Mouse (Mus musculus): ENCODE results near the gene Grk3. TPM values are rescaled to one million over a fixed set of nuclear protein-coding genes. Genes with fewer than 3 reads are reported as not detected.

Grk3 gene
- total and polyA plus RNA-seq, 2 experiments from 2014 or later, result 12.3 to 33.8 TPM

DNA sequence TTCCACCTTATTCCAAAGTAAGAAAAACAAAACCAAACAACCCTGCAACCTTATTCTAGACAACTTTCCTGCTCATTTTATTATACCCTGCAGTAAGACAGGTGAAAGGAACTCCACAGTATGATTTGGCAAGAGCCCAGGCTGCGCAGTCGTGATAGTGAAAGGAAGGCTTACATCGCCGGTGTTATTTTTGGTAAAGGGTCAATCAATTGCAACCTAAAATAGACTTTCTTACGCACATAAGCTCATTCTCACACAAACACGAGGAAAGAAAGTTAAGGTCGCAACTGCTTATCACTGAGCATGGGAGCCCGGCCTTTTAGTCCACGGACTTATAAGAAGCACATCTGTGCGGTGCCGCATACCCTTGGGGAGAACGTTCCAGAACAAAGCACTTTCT lies 58.8 kb downstream of the Grk3 start:
- Histone ChIP-seq H3K9me3 (replicated peaks; ENCODE audit: control insufficient read depth, low read length) (no peaks in the 10 kb centered on the region), H3K4me1 (ENCODE audit: control insufficient read depth, insufficient read depth) (peaks cover 20% of the 10 kb centered on the region; the same call in 1 of the 2 replicates), H3K4me2 (ENCODE audit: low read depth, low read length) (peak overlapping the region; percentile 48), H3K27me3 (ENCODE audit: control insufficient read depth, insufficient read depth, low read length) (no peaks in the 10 kb centered on the region), H3K9ac (replicated peaks; ENCODE audit: low read depth, low read length) (0 out of 2 replicates have a peak overlapping the region, but pooled peaks have one; percentile 11), H3K27ac (ENCODE audit: low read depth) (no peak overlapping the region), H3K4me3 (ENCODE audit: low read depth, low read length) (peak overlapping the region; percentile 27), H3K36me3 (replicated peaks; ENCODE audit: control insufficient read depth, insufficient read depth, low read length) (no peaks in the 10 kb centered on the region; the same call in none of the 2 replicates)
- 9% methylated on average over 12 of the region's 12 CpGs for WGBS
- ATAC-seq (ENCODE audit: insufficient read depth, low read depth) (no peak), DNase-seq (ENCODE audit: low spot score) (peak; percentile 40)
- TF ChIP-seq CTCF (IDR thresholded peaks at IDR 0.05; ENCODE audit: low read depth) (no peak), EP300 (IDR thresholded peaks at IDR 0.05; ENCODE audit: low read depth) (no peak)

DNA sequence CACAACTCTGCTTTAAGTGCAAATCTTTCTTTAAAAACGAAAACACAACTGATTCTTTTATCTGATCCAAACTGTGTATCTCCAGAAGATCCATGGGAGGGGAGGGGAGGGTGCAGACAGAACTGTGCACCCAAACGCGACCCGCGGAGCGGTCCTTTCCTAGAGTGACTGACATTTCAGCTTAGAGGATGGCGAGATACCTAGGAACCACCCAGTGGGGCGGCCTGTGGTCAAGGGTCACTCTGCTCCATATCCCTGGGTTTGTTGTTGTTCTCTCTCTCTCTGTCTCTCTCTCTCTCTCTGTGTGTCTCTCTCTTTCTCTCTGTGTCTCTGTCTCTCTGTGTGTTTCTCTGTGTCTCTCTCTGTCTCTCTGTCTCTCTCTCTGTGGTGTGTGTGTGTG lies 59.2 kb downstream of the Grk3 start:
- Histone ChIP-seq H3K9ac (replicated peaks; ENCODE audit: low read depth, low read length) (no peak overlapping the region), H3K27me3 (ENCODE audit: control insufficient read depth, insufficient read depth, low read length) (no peaks in the 10 kb centered on the region), H3K4me3 (ENCODE audit: low read depth, low read length) (0 out of 2 replicates have a peak overlapping the region, but pooled peaks have one; percentile 27), H3K9me3 (replicated peaks; ENCODE audit: control insufficient read depth, low read length) (no peaks in the 10 kb centered on the region), H3K4me2 (ENCODE audit: low read depth, low read length) (peak overlapping the region; percentile 48; the same call in 1 of the 2 replicates), H3K4me1 (ENCODE audit: control insufficient read depth, insufficient read depth) (peaks cover 20% of the 10 kb centered on the region; the same call in 1 of the 2 replicates), H3K27ac (ENCODE audit: low read depth) (no peak overlapping the region), H3K36me3 (replicated peaks; ENCODE audit: control insufficient read depth, insufficient read depth, low read length) (no peaks in the 10 kb centered on the region; the same call in none of the 2 replicates)
- TF ChIP-seq EP300 (IDR thresholded peaks at IDR 0.05; ENCODE audit: low read depth), result no peak
- WGBS, result 81% methylated on average over 8 of the region's 8 CpGs
- DNase-seq (ENCODE audit: low spot score), result no peak
- no peak for ATAC-seq (ENCODE audit: insufficient read depth, low read depth)

DNA sequence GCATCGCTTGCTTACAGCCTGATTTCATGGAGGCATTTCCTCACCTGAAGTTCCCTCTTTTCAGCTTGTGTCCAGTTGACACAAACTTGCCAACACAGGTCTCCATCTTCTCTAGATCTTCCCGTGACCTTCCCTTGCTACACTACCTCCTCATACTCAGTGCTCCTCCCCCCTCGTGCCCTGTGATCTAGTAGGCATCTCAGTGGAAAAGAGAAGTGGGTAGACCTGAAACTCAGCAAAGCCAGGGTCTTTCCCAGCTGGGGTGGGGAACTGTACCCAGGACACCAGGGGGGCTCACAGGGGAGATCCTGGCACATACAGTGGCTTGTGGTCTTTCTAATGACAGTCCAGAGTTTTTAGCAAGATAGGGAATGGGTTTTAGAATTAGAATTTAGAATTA lies 64.7 kb downstream of the Grk3 start:
- H3K27me3 ChIP-seq (ENCODE audit: control insufficient read depth, insufficient read depth, low read length), result no peaks in the 10 kb centered on the region
- peaks cover 9% of the 10 kb centered on the region for H3K36me3 ChIP-seq (replicated peaks; ENCODE audit: control insufficient read depth, insufficient read depth, low read length)
- TF ChIP-seq CTCF (IDR thresholded peaks at IDR 0.05; ENCODE audit: low read depth) (no peak), EP300 (IDR thresholded peaks at IDR 0.05; ENCODE audit: low read depth) (no peak)
- ATAC-seq (ENCODE audit: insufficient read depth, low read depth) (no peak), DNase-seq (ENCODE audit: low spot score) (no peak)
- WGBS, result 87% methylated on average over 3 of the region's 3 CpGs
- H3K9me3 ChIP-seq (replicated peaks; ENCODE audit: control insufficient read depth, low read length), result no peaks in the 10 kb centered on the region
- H3K9ac ChIP-seq (replicated peaks; ENCODE audit: low read depth, low read length), result no peak overlapping the region
- H3K4me1 ChIP-seq (ENCODE audit: control insufficient read depth, insufficient read depth), result no peaks in the 10 kb centered on the region
- no peak overlapping the region for H3K27ac ChIP-seq (ENCODE audit: low read depth)
- H3K4me2 ChIP-seq (ENCODE audit: low read depth, low read length), result no peak overlapping the region
- no peak overlapping the region for H3K4me3 ChIP-seq (ENCODE audit: low read depth, low read length)

DNA sequence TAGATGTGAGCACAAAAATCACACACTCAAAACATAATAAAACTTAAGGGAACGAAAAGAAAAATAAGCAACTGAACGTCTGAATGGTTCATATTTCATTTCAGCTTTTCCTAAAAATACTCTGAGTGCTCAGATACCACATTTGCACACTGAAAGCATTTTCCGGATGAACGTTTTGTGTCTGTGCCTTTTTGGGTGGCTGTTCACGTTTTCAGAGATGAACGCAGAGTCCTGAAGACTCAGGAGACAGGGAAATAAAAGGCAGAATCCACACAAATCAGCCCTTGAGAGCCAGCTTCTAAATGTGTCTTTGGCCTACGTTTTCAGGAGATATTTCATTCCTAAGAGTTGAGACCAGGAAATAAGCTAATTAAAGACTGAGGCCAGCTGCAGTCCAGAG lies 69.7 kb downstream of the Grk3 start:
- Histone ChIP-seq H3K9ac (replicated peaks; ENCODE audit: low read depth, low read length) (no peak overlapping the region), H3K4me1 (ENCODE audit: control insufficient read depth, insufficient read depth) (no peaks in the 10 kb centered on the region), H3K4me3 (ENCODE audit: low read depth, low read length) (no peak overlapping the region), H3K27ac (ENCODE audit: low read depth) (no peak overlapping the region), H3K9me3 (replicated peaks; ENCODE audit: control insufficient read depth, low read length) (no peaks in the 10 kb centered on the region), H3K27me3 (ENCODE audit: control insufficient read depth, insufficient read depth, low read length) (no peaks in the 10 kb centered on the region), H3K4me2 (ENCODE audit: low read depth, low read length) (no peak overlapping the region), H3K36me3 (replicated peaks; ENCODE audit: control insufficient read depth, insufficient read depth, low read length) (peaks cover 22% of the 10 kb centered on the region)
- DNase-seq (ENCODE audit: low spot score), result no peak
- TF ChIP-seq CTCF (IDR thresholded peaks at IDR 0.05; ENCODE audit: low read depth) (no peak), EP300 (IDR thresholded peaks at IDR 0.05; ENCODE audit: low read depth) (no peak)
- WGBS, result 77% methylated on average over 7 of the region's 7 CpGs
- ATAC-seq (ENCODE audit: insufficient read depth, low read depth), result no peak

DNA sequence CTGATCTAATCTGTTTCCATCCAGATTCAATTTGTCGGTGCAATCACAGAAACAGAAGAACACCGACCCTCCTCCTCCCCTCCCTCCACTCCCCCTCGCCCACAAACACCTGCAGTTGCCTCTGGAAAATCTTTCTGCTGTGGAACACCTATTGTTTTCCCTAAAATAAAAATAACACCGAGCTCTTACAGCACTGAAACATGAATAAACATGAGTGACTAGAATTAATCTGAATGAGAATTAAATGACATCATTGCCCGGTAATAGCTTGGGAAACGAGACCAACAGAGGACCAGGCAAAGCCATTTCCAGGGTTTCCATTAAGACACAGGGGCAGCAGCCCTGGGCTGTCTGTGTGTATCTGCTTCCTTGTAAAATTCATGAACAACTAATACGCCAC lies 73.3 kb downstream of the Grk3 start:
- Histone ChIP-seq H3K9me3 (replicated peaks; ENCODE audit: control insufficient read depth, low read length) (no peaks in the 10 kb centered on the region), H3K9ac (replicated peaks; ENCODE audit: low read depth, low read length) (no peak overlapping the region), H3K36me3 (replicated peaks; ENCODE audit: control insufficient read depth, insufficient read depth, low read length) (peaks cover 22% of the 10 kb centered on the region), H3K4me2 (ENCODE audit: low read depth, low read length) (no peak overlapping the region), H3K27me3 (ENCODE audit: control insufficient read depth, insufficient read depth, low read length) (no peaks in the 10 kb centered on the region), H3K4me3 (ENCODE audit: low read depth, low read length) (no peak overlapping the region), H3K27ac (ENCODE audit: low read depth) (no peak overlapping the region), H3K4me1 (ENCODE audit: control insufficient read depth, insufficient read depth) (0 out of 2 replicates have a peak, but pooled peaks cover under 1% of the 10 kb centered on the region)
- ATAC-seq (ENCODE audit: insufficient read depth, low read depth) (no peak), DNase-seq (ENCODE audit: low spot score) (no peak)
- WGBS, result 67% methylated on average over 7 of the region's 7 CpGs
- TF ChIP-seq CTCF (IDR thresholded peaks at IDR 0.05; ENCODE audit: low read depth) (no peak), EP300 (IDR thresholded peaks at IDR 0.05; ENCODE audit: low read depth) (no peak)

DNA sequence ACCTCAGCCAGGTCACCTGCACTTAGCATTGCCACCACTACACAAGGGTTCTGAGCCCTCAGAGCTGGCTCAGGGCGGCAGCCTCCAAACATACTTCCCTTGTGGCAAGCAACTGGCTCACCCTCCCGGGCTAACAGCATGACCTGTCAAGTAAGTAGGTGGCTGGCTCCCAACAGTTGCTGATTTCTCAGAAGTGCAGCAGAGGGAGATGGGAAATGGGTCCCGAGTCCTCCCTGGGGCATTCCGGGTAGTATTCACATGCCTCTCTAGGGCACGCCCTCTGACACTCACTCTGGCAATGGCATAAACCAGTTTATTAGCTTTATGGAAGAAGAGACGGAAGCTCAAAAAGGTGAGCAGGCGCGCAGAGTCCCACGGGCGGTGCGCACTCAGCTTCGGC lies 74.6 kb downstream of the Grk3 start:
- DNase-seq (ENCODE audit: low spot score) (no peak), ATAC-seq (ENCODE audit: insufficient read depth, low read depth) (0 out of 2 replicates have a peak, but pooled peaks have one; percentile 20)
- H3K27me3 ChIP-seq (ENCODE audit: control insufficient read depth, insufficient read depth, low read length), result no peaks in the 10 kb centered on the region
- peaks cover 9% of the 10 kb centered on the region; the same call in 1 of the 2 replicates for H3K4me1 ChIP-seq (ENCODE audit: control insufficient read depth, insufficient read depth)
- H3K27ac ChIP-seq (ENCODE audit: low read depth), result no peak overlapping the region
- H3K4me3 ChIP-seq (ENCODE audit: low read depth, low read length), result no peak overlapping the region
- 85% methylated on average over 12 of the region's 12 CpGs for WGBS
- TF ChIP-seq CTCF (IDR thresholded peaks at IDR 0.05; ENCODE audit: low read depth) (no peak), EP300 (IDR thresholded peaks at IDR 0.05; ENCODE audit: low read depth) (no peak)
- H3K36me3 ChIP-seq (replicated peaks; ENCODE audit: control insufficient read depth, insufficient read depth, low read length), result peaks cover 14% of the 10 kb centered on the region
- no peak overlapping the region for H3K9ac ChIP-seq (replicated peaks; ENCODE audit: low read depth, low read length)
- H3K9me3 ChIP-seq (replicated peaks; ENCODE audit: control insufficient read depth, low read length), result no peaks in the 10 kb centered on the region
- H3K4me2 ChIP-seq (ENCODE audit: low read depth, low read length), result no peak overlapping the region

All from heart, postnatal 0 days (tissue).